Mouse (Mus musculus): ENCODE results near the gene Cd247.

DNA sequence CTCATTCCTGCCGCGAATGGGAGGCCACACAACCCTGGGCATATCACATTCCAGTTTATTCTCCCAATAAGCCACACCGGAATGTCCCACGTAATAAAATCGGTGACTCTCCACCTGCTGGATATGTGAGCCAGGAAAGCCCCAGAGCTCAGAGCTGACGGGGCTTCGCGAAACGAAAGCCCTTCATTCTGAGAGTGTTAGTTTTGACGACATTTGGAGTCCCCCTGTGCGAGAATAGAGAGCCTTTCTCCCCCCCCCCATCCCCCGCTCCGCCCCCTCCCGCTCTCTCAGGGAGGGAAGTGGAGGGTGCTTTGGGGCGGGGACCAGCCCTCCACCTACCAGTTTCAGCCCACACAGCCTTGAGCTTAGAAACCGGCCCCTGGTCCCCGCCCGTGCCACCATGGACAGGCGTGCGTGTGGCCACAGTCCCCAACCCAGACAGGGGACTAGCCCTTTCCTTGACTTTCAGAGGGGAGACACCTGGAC, 56.0 kb downstream of the Cd247 start:
- no peak for TF ChIP-seq MAX (IDR thresholded peaks at IDR 0.05)
- TF ChIP-seq CTCF (IDR thresholded peaks at IDR 0.05; ENCODE audit: control insufficient read depth, insufficient read depth, insufficient read length): no peak
- TF ChIP-seq MYOG (IDR thresholded peaks at IDR 0.05; ENCODE audit: control insufficient read depth, extremely low read depth, insufficient read length): no peak
- TF ChIP-seq MYOD1 (IDR thresholded peaks at IDR 0.05; ENCODE audit: control insufficient read depth, insufficient read length, low read depth): no peak
- no peak for TF ChIP-seq USF1 (IDR thresholded peaks at IDR 0.05; ENCODE audit: low read depth)
- no peak for TF ChIP-seq CEBPB (IDR thresholded peaks at IDR 0.05; ENCODE audit: low read depth)
